Comparison of ENCODE assay signal across 11 mouse cellular contexts in the genomic region with DNA sequence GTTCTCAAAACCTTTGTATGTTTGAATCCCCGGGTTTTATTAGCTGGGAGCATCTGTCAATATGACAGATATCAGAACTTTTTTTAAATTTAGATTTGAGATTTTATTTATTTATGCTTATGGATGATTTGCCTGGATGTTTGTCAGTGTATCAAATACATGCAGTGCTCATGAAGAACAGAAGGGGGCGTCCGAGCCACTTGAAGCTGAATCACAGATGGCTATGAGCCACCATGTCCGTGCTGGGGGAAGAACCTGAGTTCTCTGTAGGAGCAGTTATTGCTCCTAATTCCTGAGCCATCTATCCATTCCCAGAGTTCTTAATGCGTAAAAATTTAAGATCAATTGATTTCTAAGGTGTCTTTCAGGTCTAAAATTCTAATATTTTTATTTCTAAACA. TPM values are rescaled to one million over a fixed set of nuclear protein-coding genes. Genes with fewer than 3 reads are reported as not detected.
DNase-seq lines count a peak whose midpoint lies in the region; ATAC-seq and TF ChIP-seq lines count a peak whose summit lies in the region.
"Had no signal": no experiment of that assay in that cellular context is flagged by ENCODE, and none has a peak within 500 bp of the region (broad histone marks: within the 10 kb centered on the region; RNA-seq: fewer than 3 reads in every experiment).

No protein-coding gene starts in this region.

- WGBS in kidney, adult 2 months: 18% methylated on average over 5 of the region's 5 CpGs
- 15% methylated on average over 5 of the region's 5 CpGs for WGBS in kidney, embryonic 14.5 days
- 19% methylated on average over 5 of the region's 5 CpGs for WGBS in lung, adult 2 months
- 23% methylated on average over 5 of the region's 5 CpGs for WGBS in intestine, embryonic 15.5 days

- no peak overlapping the region for H3K27ac ChIP-seq in kidney, adult 2 months (ENCODE audit: insufficient read depth, low read depth, low read length)
- H3K27ac ChIP-seq in kidney, embryonic 14.5 days (ENCODE audit: low read depth, low read length): no peak overlapping the region
- no peak overlapping the region for H3K27ac ChIP-seq in CH12.LX (ENCODE audit: insufficient read depth, low read depth)
- no peak overlapping the region for H3K27ac ChIP-seq in intestine, embryonic 15.5 days

- no peak for TF ChIP-seq EP300 in CH12.LX (IDR thresholded peaks at IDR 0.05; ENCODE audit: low read length)

- H3K79me2 ChIP-seq in CH12.LX (replicated peaks; ENCODE audit: control insufficient read depth, extremely low read depth, insufficient read depth, poor library complexity, severe bottlenecking): no peaks in the 10 kb centered on the region

- no peaks in the 10 kb centered on the region for H3K36me3 ChIP-seq in kidney, adult 2 months (ENCODE audit: control insufficient read depth, insufficient read depth, low read length)
- no peaks in the 10 kb centered on the region for H3K36me3 ChIP-seq in kidney, embryonic 14.5 days (ENCODE audit: control insufficient read depth, insufficient read depth, low read length)
- no peaks in the 10 kb centered on the region for H3K36me3 ChIP-seq in CH12.LX (replicated peaks in 1 of 2; ENCODE audit: control insufficient read depth in 1 of 2, insufficient read depth in 1 of 2, low read length in 1 of 2)
- no peaks in the 10 kb centered on the region for H3K36me3 ChIP-seq in intestine, embryonic 15.5 days

- TF ChIP-seq RAD21 in CH12.LX (IDR thresholded peaks at IDR 0.05; ENCODE audit: low read depth, low read length): peak; percentile 91

- H3K27me3 ChIP-seq in kidney, adult 2 months (replicated peaks; ENCODE audit: control insufficient read depth, insufficient read depth, low read length): no peaks in the 10 kb centered on the region
- no peaks in the 10 kb centered on the region for H3K27me3 ChIP-seq in kidney, embryonic 14.5 days (ENCODE audit: control insufficient read depth, insufficient read depth, low read length)
- H3K27me3 ChIP-seq in CH12.LX (replicated peaks): no peaks in the 10 kb centered on the region
- H3K27me3 ChIP-seq in intestine, embryonic 15.5 days (replicated peaks): no peaks in the 10 kb centered on the region
- H3K27me3 ChIP-seq: megakaryocyte, embryonic 14.5 days had no signal

- peak; percentile 3 for DNase-seq in kidney, adult 2 months
- DNase-seq in CH12.LX (ENCODE audit: extremely low read depth): peak; percentile 76
- peak; percentile 6 for DNase-seq in adrenal gland, postnatal 25 days
- no peak for DNase-seq in lung, adult 2 months
- DNase-seq in thymus, postnatal 14 days: peak; percentile 27
- no peak for DNase-seq in Muller cell, postnatal 12 days (ENCODE audit: inconsistent ontology term)

- no peaks in the 10 kb centered on the region for H3K4me1 ChIP-seq in kidney, adult 2 months (ENCODE audit: control insufficient read depth, insufficient read depth, low read length)
- H3K4me1 ChIP-seq in kidney, embryonic 14.5 days (ENCODE audit: control insufficient read depth, insufficient read depth, low read length): no peaks in the 10 kb centered on the region
- H3K4me1 ChIP-seq in CH12.LX (ENCODE audit: control insufficient read depth in 1 of 2, insufficient read depth in 2 of 2): no peaks in the 10 kb centered on the region
- no peaks in the 10 kb centered on the region for H3K4me1 ChIP-seq in lung, adult 2 months (ENCODE audit: control insufficient read depth, insufficient read depth, low read length)
- no peaks in the 10 kb centered on the region for H3K4me1 ChIP-seq in intestine, embryonic 15.5 days (replicated peaks)
- H3K4me1 ChIP-seq: megakaryocyte, embryonic 14.5 days had no signal

- in situ Hi-C loops in CH12.LX (cut with MboI; ENCODE audit: low pct_ligation_motif_present, low pct_unique_long_range_greater_than_20kb, low sequenced_read_pairs): loop anchor here (5.0 to 25.0 kb wide), 4 partner anchors 73 to 578 kb away; a partner anchor contains a TSS

- dilution Hi-C loops in CH12.LX (cut with MboI; ENCODE audit: extremely low pct_ligation_motif_present, extremely low pct_unique_long_range_greater_than_20kb, low sequenced_read_pairs): no loop called here

- no peak overlapping the region for H3K4me3 ChIP-seq in kidney, adult 2 months (ENCODE audit: insufficient read depth, low read depth, low read length)
- no peak overlapping the region for H3K4me3 ChIP-seq in kidney, embryonic 14.5 days (ENCODE audit: low read length)
- H3K4me3 ChIP-seq in CH12.LX (replicated peaks in 1 of 3; ENCODE audit: low read depth in 2 of 3, low read length in 2 of 3, poor library complexity in 1 of 3): no peak overlapping the region
- no peak overlapping the region for H3K4me3 ChIP-seq in lung, adult 2 months (replicated peaks; ENCODE audit: extremely low read depth, low read depth, low read length)
- no peak overlapping the region for H3K4me3 ChIP-seq in intestine, embryonic 15.5 days (replicated peaks)
- H3K4me3 ChIP-seq: megakaryocyte, embryonic 14.5 days had no signal

- no peak overlapping the region for H3K9ac ChIP-seq in kidney, embryonic 14.5 days (ENCODE audit: low read depth, low read length)
- no peak overlapping the region for H3K9ac ChIP-seq in CH12.LX (ENCODE audit: insufficient read depth, low read depth)
- no peak overlapping the region for H3K9ac ChIP-seq in intestine, embryonic 15.5 days

- no peaks in the 10 kb centered on the region for H3K9me3 ChIP-seq in kidney, embryonic 14.5 days (ENCODE audit: control insufficient read depth, low read length)
- H3K9me3 ChIP-seq in CH12.LX (replicated peaks; ENCODE audit: low read length): peaks cover 6% of the 10 kb centered on the region
- H3K9me3 ChIP-seq in intestine, embryonic 15.5 days: no peaks in the 10 kb centered on the region
- H3K9me3 ChIP-seq: megakaryocyte, embryonic 14.5 days had no signal

- TF ChIP-seq CTCF in kidney, adult 2 months (conservative IDR thresholded peaks at IDR 0.05; ENCODE audit: insufficient read depth, insufficient read length, low read depth, low read length): no peak; the same call in 1 of the 2 replicates
- peak; percentile 49 to 86; a peak in 3 of 4 replicates for TF ChIP-seq CTCF in CH12.LX (conservative IDR thresholded peaks at IDR 0.05 in 1 of 2, IDR thresholded peaks at IDR 0.05 in 1 of 2; ENCODE audit: low read depth in 2 of 2, low read length in 2 of 2)
- TF ChIP-seq CTCF in lung, adult 2 months (IDR thresholded peaks at IDR 0.05; ENCODE audit: insufficient read depth, low read length): 0 out of 2 replicates have a peak, but pooled peaks have one; percentile 17

- TF ChIP-seq POLR2A in kidney, adult 2 months (IDR thresholded peaks at IDR 0.05; ENCODE audit: low read depth, low read length): no peak
- no peak for TF ChIP-seq POLR2A in CH12.LX (IDR thresholded peaks at IDR 0.05; ENCODE audit: low read depth, low read length)
- no peak for TF ChIP-seq POLR2A in lung, adult 2 months (IDR thresholded peaks at IDR 0.05; ENCODE audit: borderline replicate concordance, extremely low read depth, low read depth, low read length)

- no peak overlapping the region for H3K4me2 ChIP-seq in kidney, embryonic 14.5 days (replicated peaks; ENCODE audit: low read depth, low read length)
- no peak overlapping the region for H3K4me2 ChIP-seq in CH12.LX (ENCODE audit: insufficient read depth, low read depth, poor library complexity, severe bottlenecking)
- no peak overlapping the region for H3K4me2 ChIP-seq in intestine, embryonic 15.5 days (replicated peaks)

- no peak for ATAC-seq in kidney, embryonic 14.5 days (ENCODE audit: low FRiP score, low TSS enrichment)
- no peak for ATAC-seq in intestine, embryonic 15.5 days

TF ChIP-seq in CH12.LX, 34 proteins besides CTCF, POLR2A, EP300 and RAD21 (continues in another document):
- TF ChIP-seq MEF2A (IDR thresholded peaks at IDR 0.05; ENCODE audit: borderline replicate concordance, low read depth, low read length) (no peak), SMC3 (IDR thresholded peaks at IDR 0.05; ENCODE audit: low read depth, low read length) (peak; percentile 92), MAX (IDR thresholded peaks at IDR 0.05; ENCODE audit: low read length) (no peak), CHD1 (IDR thresholded peaks at IDR 0.05; ENCODE audit: low read depth, low read length) (no peak), HCFC1 (IDR thresholded peaks at IDR 0.05; ENCODE audit: low read depth, low read length) (no peak)

RNA-seq across cellular contexts. Expression of a gene that starts 12.4 kb away (rescaled TPM):
- polyA plus RNA-seq in kidney, adult 2 months (2012; rRNA removed): not detected in 2 replicates
- not detected in 2 replicates for polyA plus RNA-seq in kidney, embryonic 14.5 days (2014; fragmentation: Nextera tagmentation; extraction: Ambion mirVana)
- total RNA-seq in CH12.LX (2012; rRNA removed): not detected in 2 replicates
- total RNA-seq in CH12.LX (2014; rRNA removed): not detected in 2 replicates
- not detected in 2 replicates for polyA plus RNA-seq in CH12.LX (2012; ENCODE audit: insufficient read length, low read depth)
- not detected in 2 replicates for total RNA-seq in adrenal gland, postnatal 25 days (2021)
- not detected in 2 replicates for polyA plus RNA-seq in lung, adult 2 months (2012; rRNA removed)
- polyA plus RNA-seq in intestine, embryonic 15.5 days (2015; fragmentation: Nextera tagmentation; extraction: Ambion mirVana): not detected in 2 replicates
- total RNA-seq: common myeloid progenitor, adult 5-6 weeks had no signal
- polyA plus RNA-seq: intestine, embryonic 14.5 days had no signal

RNA-seq across cellular contexts. Expression of a gene that starts 19.0 kb away (rescaled TPM):
- not detected in 2 replicates for polyA plus RNA-seq in kidney, adult 2 months (2012; rRNA removed)
- polyA plus RNA-seq in kidney, embryonic 14.5 days (2014; fragmentation: Nextera tagmentation; extraction: Ambion mirVana): not detected in 2 replicates
- not detected in 2 replicates for total RNA-seq in CH12.LX (2012; rRNA removed)
- not detected in 2 replicates for total RNA-seq in CH12.LX (2014; rRNA removed)
- polyA plus RNA-seq in CH12.LX (2012; ENCODE audit: insufficient read length, low read depth): not detected in 2 replicates
- not detected in 2 replicates for total RNA-seq in adrenal gland, postnatal 25 days (2021)
- polyA plus RNA-seq in lung, adult 2 months (2012; rRNA removed): not detected in 2 replicates
- polyA plus RNA-seq in intestine, embryonic 15.5 days (2015; fragmentation: Nextera tagmentation; extraction: Ambion mirVana): not detected in 2 replicates
- total RNA-seq: common myeloid progenitor, adult 5-6 weeks had no signal
- polyA plus RNA-seq: intestine, embryonic 14.5 days had no signal

RNA-seq across cellular contexts. Expression of a gene that starts 48.1 kb away (rescaled TPM):
- polyA plus RNA-seq in kidney, adult 2 months (2012; rRNA removed): not detected in 2 replicates
- polyA plus RNA-seq in kidney, embryonic 14.5 days (2014; fragmentation: Nextera tagmentation; extraction: Ambion mirVana): not detected in 2 replicates
- total RNA-seq in CH12.LX (2012; rRNA removed) (not detected in 2 replicates), CH12.LX (2014; rRNA removed) (not detected in 2 replicates)
- not detected in 2 replicates for polyA plus RNA-seq in CH12.LX (2012; ENCODE audit: insufficient read length, low read depth)
- not detected in 2 replicates for total RNA-seq in adrenal gland, postnatal 25 days (2021)
- not detected in 2 replicates for polyA plus RNA-seq in lung, adult 2 months (2012; rRNA removed)
- 0.20 and 0.25 TPM in 2 replicates for polyA plus RNA-seq in intestine, embryonic 15.5 days (2015; fragmentation: Nextera tagmentation; extraction: Ambion mirVana)
- total RNA-seq: common myeloid progenitor, adult 5-6 weeks had no signal

RNA-seq across cellular contexts. Expression of a gene that starts 53.4 kb away (rescaled TPM):
- polyA plus RNA-seq in kidney, adult 2 months (2012; rRNA removed): 0.10 TPM in 1 of 2 replicates, not detected in the other
- not detected in 2 replicates for polyA plus RNA-seq in kidney, embryonic 14.5 days (2014; fragmentation: Nextera tagmentation; extraction: Ambion mirVana)
- not detected in 2 replicates for total RNA-seq in CH12.LX (2012; rRNA removed)
- total RNA-seq in CH12.LX (2014; rRNA removed): not detected in 2 replicates
- not detected in 2 replicates for polyA plus RNA-seq in CH12.LX (2012; ENCODE audit: insufficient read length, low read depth)
- not detected in 2 replicates for total RNA-seq in adrenal gland, postnatal 25 days (2021)
- polyA plus RNA-seq in lung, adult 2 months (2012; rRNA removed): not detected in 2 replicates
- not detected in 2 replicates for polyA plus RNA-seq in intestine, embryonic 15.5 days (2015; fragmentation: Nextera tagmentation; extraction: Ambion mirVana)
- total RNA-seq: common myeloid progenitor, adult 5-6 weeks had no signal
- polyA plus RNA-seq: intestine, embryonic 14.5 days had no signal

Comparison
In these comparisons a context has a peak if more than half of its experiments do, and no peak if none do; other contexts are left out.
1. DNase-seq: peak in kidney, adult 2 months (single experiment), CH12.LX (single experiment), adrenal gland, postnatal 25 days (single experiment) and thymus, postnatal 14 days (single experiment); none in lung, adult 2 months (single experiment) and Muller cell, postnatal 12 days (single experiment).